Mouse (Mus musculus) CH12.LX (cell line): ENCODE measurements around the gene Mest. TPM values are rescaled to one million over a fixed set of nuclear protein-coding genes. Genes with fewer than 3 reads are reported as not detected.

ENCODE experiments used
- DNase-seq: peaks from one replicate; pipeline ENCODE4 v3.0.0-alpha.2; 2013; ENCODE audit errors: extremely low read depth
- H3K27ac ChIP-seq: 2 replicates; pipeline ENCODE4 v1.5.1; 2012; ENCODE audit warnings: low read depth, mild to moderate bottlenecking, control low read depth, moderate library complexity; ENCODE audit not compliant: insufficient read depth
- H3K27me3 ChIP-seq: replicated peaks from 2 replicates; pipeline ENCODE3; 2012; ENCODE audit warnings: inconsistent platforms
- H3K36me3 ChIP-seq, 2 experiments: replicated peaks in 1 of 2; 2 replicates each; pipeline versions ENCODE3 to v1.6.1; 2012; ENCODE audit warnings: inconsistent platforms in 1 of 2, low read length in 1 of 2, mild to moderate bottlenecking in 1 of 2, mixed read lengths in 1 of 2, moderate library complexity in 1 of 2; ENCODE audit not compliant: control insufficient read depth in 1 of 2, insufficient read depth in 1 of 2
- H3K4me1 ChIP-seq, 2 experiments: 2 replicates each; pipeline ENCODE4 v1.6.1; 2012; ENCODE audit warnings: inconsistent platforms in 1 of 2, moderate library complexity in 1 of 2; ENCODE audit not compliant: insufficient read depth in 2 of 2, control insufficient read depth in 1 of 2
- H3K4me2 ChIP-seq: 2 replicates; pipeline ENCODE4 v1.6.1; 2012; ENCODE audit warnings: low read depth, mild to moderate bottlenecking, control low read depth; ENCODE audit not compliant: poor library complexity, insufficient read depth, severe bottlenecking
- H3K4me3 ChIP-seq, 3 experiments: fragments of 150-350 bp in 1 of 3; sonication (generic) in 1 of 3; replicated peaks in 1 of 3; 2 replicates each; pipeline versions ENCODE3 to v1.5.1; 2011 to 2012; ENCODE audit warnings: low read depth in 2 of 3, low read length in 2 of 3, mild to moderate bottlenecking in 2 of 3, moderate library complexity in 2 of 3, control low read depth in 1 of 3, improper control_type of control experiment in 1 of 3, inconsistent platforms in 1 of 3, mixed read lengths in 1 of 3; ENCODE audit not compliant: poor library complexity in 1 of 3
- H3K79me2 ChIP-seq: replicated peaks from 2 replicates; pipeline ENCODE4 v1.6.1; 2012; ENCODE audit warnings: mild to moderate bottlenecking, moderate library complexity; ENCODE audit not compliant: control insufficient read depth, poor library complexity, insufficient read depth, severe bottlenecking; ENCODE audit errors: extremely low read depth
- H3K9ac ChIP-seq: 2 replicates; pipeline ENCODE4 v1.6.1; 2012; ENCODE audit warnings: low read depth, mild to moderate bottlenecking, control low read depth, moderate library complexity; ENCODE audit not compliant: insufficient read depth
- H3K9me3 ChIP-seq: replicated peaks from 2 replicates; pipeline ENCODE3; 2012; ENCODE audit warnings: low read length, inconsistent platforms, mixed read lengths
- BHLHE40 ChIP-seq: IDR thresholded peaks from 2 replicates; pipeline ENCODE4 v1.6.1; 2011; ENCODE audit warnings: mild to moderate bottlenecking, low read depth, low read length, improper control_type of control experiment
- CTCF ChIP-seq, 2 experiments: IDR thresholded peaks in 1 of 2; conservative IDR thresholded peaks in 1 of 2; 2 replicates each; pipeline ENCODE4 v1.5.1; 2011 to 2012; ENCODE audit warnings: low read depth in 2 of 2, low read length in 2 of 2, improper control_type of control experiment in 1 of 2, inconsistent platforms in 1 of 2, mild to moderate bottlenecking in 1 of 2, moderate library complexity in 1 of 2
- E2F4 ChIP-seq: IDR thresholded peaks from 2 replicates; pipeline ENCODE4 v1.6.1; 2011; ENCODE audit warnings: low read depth, low read length, improper control_type of control experiment; ENCODE audit not compliant: insufficient replicate concordance
- ELF1 ChIP-seq: IDR thresholded peaks from 2 replicates; pipeline ENCODE4 v1.6.1; 2014; ENCODE audit warnings: low read depth, mild to moderate bottlenecking, inconsistent platforms, low read length, improper control_type of control experiment
- EP300 ChIP-seq: IDR thresholded peaks from 2 replicates; pipeline ENCODE4 v1.6.1; 2011; ENCODE audit warnings: low read length, improper control_type of control experiment
- ETS1 ChIP-seq: conservative IDR thresholded peaks from 2 replicates; pipeline ENCODE4 v1.6.1; 2012; ENCODE audit warnings: low read depth, mild to moderate bottlenecking, inconsistent platforms, low read length, improper control_type of control experiment, moderate library complexity
- GABPA ChIP-seq: IDR thresholded peaks from 2 replicates; pipeline ENCODE4 v1.6.1; 2012; ENCODE audit warnings: low read depth, low read length, improper control_type of control experiment, inconsistent platforms; ENCODE audit not compliant: insufficient replicate concordance
- HCFC1 ChIP-seq: IDR thresholded peaks from 2 replicates; pipeline ENCODE4 v1.6.1; 2012; ENCODE audit warnings: low read depth, mild to moderate bottlenecking, inconsistent platforms, low read length, improper control_type of control experiment
- KAT2A ChIP-seq: IDR thresholded peaks from 2 replicates; pipeline ENCODE4 v1.6.1; 2012; ENCODE audit warnings: low read length, improper control_type of control experiment, inconsistent platforms; ENCODE audit not compliant: insufficient replicate concordance
- MAX ChIP-seq: IDR thresholded peaks from 2 replicates; pipeline ENCODE4 v1.6.1; 2011; ENCODE audit warnings: low read length, improper control_type of control experiment
- MAZ ChIP-seq: IDR thresholded peaks from 2 replicates; pipeline ENCODE4 v1.6.1; 2012; ENCODE audit warnings: low read depth, mild to moderate bottlenecking, inconsistent platforms, low read length, improper control_type of control experiment, moderate library complexity
- MYC ChIP-seq: IDR thresholded peaks from 2 replicates; pipeline ENCODE4 v1.6.1; 2011; ENCODE audit warnings: low read depth, mild to moderate bottlenecking, improper control_type of control experiment, low read length
- NELFE ChIP-seq: IDR thresholded peaks from 2 replicates; pipeline ENCODE4 v1.6.1; 2011; ENCODE audit warnings: low read depth, low read length, improper control_type of control experiment
- NRF1 ChIP-seq: IDR thresholded peaks from 2 replicates; pipeline ENCODE4 v1.6.1; 2014; ENCODE audit warnings: low read depth, mild to moderate bottlenecking, inconsistent platforms, low read length, improper control_type of control experiment, moderate library complexity
- PAX5 ChIP-seq: IDR thresholded peaks from 2 replicates; pipeline ENCODE4 v1.6.1; 2012; ENCODE audit warnings: low read length, inconsistent platforms, mixed read lengths
- POLR2A ChIP-seq: IDR thresholded peaks from 2 replicates; pipeline ENCODE4 v1.6.1; 2011; ENCODE audit warnings: low read depth, mild to moderate bottlenecking, improper control_type of control experiment, low read length
- POLR2AphosphoS2 ChIP-seq: IDR thresholded peaks from 2 replicates; pipeline ENCODE4 v1.6.1; 2011; ENCODE audit warnings: low read depth, low read length, improper control_type of control experiment
- RCOR1 ChIP-seq: conservative IDR thresholded peaks from 2 replicates; pipeline ENCODE4 v1.6.1; 2012; ENCODE audit warnings: low read depth, mild to moderate bottlenecking, inconsistent platforms, low read length, improper control_type of control experiment
- SIN3A ChIP-seq: IDR thresholded peaks from 2 replicates; pipeline ENCODE4 v1.6.1; 2012; ENCODE audit warnings: low read length, improper control_type of control experiment, inconsistent platforms
- SMC3 ChIP-seq: IDR thresholded peaks from 2 replicates; pipeline ENCODE4 v1.6.1; 2011; ENCODE audit warnings: low read depth, low read length, improper control_type of control experiment
- TBP ChIP-seq: conservative IDR thresholded peaks from 2 replicates; pipeline ENCODE4 v1.6.1; 2011; ENCODE audit warnings: low read depth, low read length, improper control_type of control experiment
- TCF12 ChIP-seq: IDR thresholded peaks from 2 replicates; pipeline ENCODE4 v1.6.1; 2014; ENCODE audit warnings: low read depth, mild to moderate bottlenecking, inconsistent platforms, low read length, improper control_type of control experiment
- UBTF ChIP-seq: IDR thresholded peaks from 2 replicates; pipeline ENCODE4 v1.6.1; 2012; ENCODE audit warnings: low read depth, mild to moderate bottlenecking, inconsistent platforms, low read length, improper control_type of control experiment, moderate library complexity
- USF2 ChIP-seq: conservative IDR thresholded peaks from 2 replicates; pipeline ENCODE4 v1.6.1; 2011; ENCODE audit warnings: low read depth, low read length, improper control_type of control experiment
- ZMIZ1 ChIP-seq: IDR thresholded peaks from 2 replicates; pipeline ENCODE4 v1.6.1; 2012; ENCODE audit warnings: low read depth, mild to moderate bottlenecking, inconsistent platforms, low read length, improper control_type of control experiment
- ZNF384 ChIP-seq: IDR thresholded peaks from 2 replicates; pipeline ENCODE4 v1.6.1; 2012; ENCODE audit warnings: low read depth, low read length, improper control_type of control experiment, inconsistent platforms
- dilution Hi-C: fragments of 300-500 bp; cut with MboI; formaldehyde crosslinking; loops from 2 replicates; pipeline ENCODE4 v1.14.3; 2020; ENCODE audit warnings: low sequenced_read_pairs; ENCODE audit not compliant: extremely low pct_unique_long_range_greater_than_20kb, extremely low pct_ligation_motif_present
- in situ Hi-C: fragments of 300-500 bp; cut with MboI; formaldehyde crosslinking; loops from 3 replicates; pipeline ENCODE4 v1.14.3; 2019; ENCODE audit warnings: low sequenced_read_pairs, low pct_ligation_motif_present, low pct_unique_long_range_greater_than_20kb, mixed read lengths
- polyA plus RNA-seq: library from polyadenylated mRNA; unstranded; fragments of >175 nt; gene quantifications from 2 replicates; pipeline ENCODE4 v1.2.1, GENCODE M21; 2012; ENCODE audit warnings: low read depth; ENCODE audit not compliant: insufficient read length
- total RNA-seq, 2 experiments: library from RNA; depleted of rRNA; stranded (reverse); fragments of 300-350 nt in 1 of 2; fragments of >200 nt in 1 of 2; gene quantifications; 2 replicates each; pipeline ENCODE4 v1.2.3; 2012 to 2014

The Mest gene
- total and polyA plus RNA-seq, 3 experiments: 0.13 TPM; not detected in 2

DNA sequence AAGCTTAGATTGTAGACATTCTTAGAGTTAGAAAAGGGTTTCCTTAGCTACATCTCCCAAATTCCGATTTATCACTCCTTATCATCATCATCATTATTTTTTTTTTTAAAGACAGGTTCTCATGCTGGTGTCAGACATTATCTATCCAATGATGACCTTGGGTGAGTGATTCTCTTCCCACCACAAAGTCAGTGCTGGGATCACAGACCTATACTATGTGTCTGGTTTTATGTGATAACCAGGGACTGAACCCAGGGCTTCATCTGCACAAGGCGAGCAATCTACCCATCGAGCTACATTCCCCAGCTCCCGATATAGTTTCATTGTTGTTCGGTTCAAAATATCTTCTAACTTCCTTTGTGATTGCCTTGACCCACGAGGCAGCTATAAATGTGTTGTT is 9.9 kb upstream of the Mest start:
- in situ Hi-C loops: no loop called here
- H3K9ac ChIP-seq: no peak overlapping the region
- dilution Hi-C loops: no loop called here
- H3K4me2 ChIP-seq: no peak overlapping the region
- no peaks in the 10 kb centered on the region for H3K27me3 ChIP-seq
- TF ChIP-seq E2F4: no peak
- TF ChIP-seq ELF1: no peak
- no peak for TF ChIP-seq USF2
- TF ChIP-seq ETS1: no peak
- TF ChIP-seq NELFE: no peak
- no peak for TF ChIP-seq CTCF (conservative IDR thresholded peaks at IDR 0.05 in 1 of 2, IDR thresholded peaks at IDR 0.05 in 1 of 2; ENCODE audit: low read depth in 2 of 2, low read length in 2 of 2)
- no peak for TF ChIP-seq RCOR1
- H3K9me3 ChIP-seq: no peaks in the 10 kb centered on the region
- no peak overlapping the region for H3K27ac ChIP-seq
- H3K4me1 ChIP-seq: no peaks in the 10 kb centered on the region
- H3K4me3 ChIP-seq: no peak overlapping the region
- H3K79me2 ChIP-seq: no peaks in the 10 kb centered on the region
- H3K36me3 ChIP-seq: no peaks in the 10 kb centered on the region
- DNase-seq: no peak

GRCm38 (mm10) chr6:30713896-30714295 is 9.5 kb upstream of the Mest start:
- no peaks in the 10 kb centered on the region for H3K27me3 ChIP-seq
- no peak overlapping the region for H3K9ac ChIP-seq
- H3K9me3 ChIP-seq: no peaks in the 10 kb centered on the region
- H3K36me3 ChIP-seq: no peaks in the 10 kb centered on the region
- no peak for DNase-seq
- no peaks in the 10 kb centered on the region for H3K79me2 ChIP-seq
- no peaks in the 10 kb centered on the region for H3K4me1 ChIP-seq
- H3K4me2 ChIP-seq: no peak overlapping the region
- no peak overlapping the region for H3K4me3 ChIP-seq
- dilution Hi-C loops (no loop called here), in situ Hi-C loops (no loop called here)
- no peak overlapping the region for H3K27ac ChIP-seq
- TF ChIP-seq MAX (no peak), ZNF384 (no peak), SIN3A (no peak), USF2 (no peak), TBP (no peak), GABPA (no peak)

DNA sequence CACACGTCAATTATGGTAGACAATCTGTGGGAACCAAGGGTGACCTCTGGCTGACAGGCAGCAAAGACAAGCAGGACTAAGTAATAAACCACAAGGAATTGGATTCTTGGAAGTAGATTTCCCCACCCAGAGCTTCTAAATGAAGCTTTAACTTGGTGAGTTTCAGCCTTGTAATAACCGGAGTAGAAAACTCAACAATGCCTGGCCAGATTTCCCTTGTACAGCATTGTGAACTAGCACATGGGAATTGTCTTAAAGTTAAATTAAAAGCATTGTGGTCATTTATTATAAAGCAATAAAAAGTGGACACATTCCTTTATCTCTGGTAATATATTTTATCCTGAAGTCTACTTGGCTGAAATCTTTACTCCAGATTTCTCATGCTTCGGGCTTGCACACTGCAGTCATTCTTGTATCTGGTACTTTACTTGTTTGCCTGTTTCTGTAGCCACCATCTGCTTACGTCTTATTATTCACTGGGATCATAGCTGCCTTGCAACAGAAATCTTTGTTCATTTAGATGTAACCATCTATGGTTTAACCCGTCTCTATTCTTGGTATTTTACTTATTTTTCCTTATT is 8.4 kb upstream of the Mest start:
- dilution Hi-C loops: no loop called here
- in situ Hi-C loops: no loop called here
- TF ChIP-seq UBTF (no peak), POLR2AphosphoS2 (no peak), ZMIZ1 (no peak), KAT2A (no peak), ZNF384 (no peak), NRF1 (no peak), HCFC1 (no peak), MAX (no peak), SMC3 (no peak), MAZ (no peak), PAX5 (no peak), POLR2A (no peak), BHLHE40 (no peak), MYC (no peak), TCF12 (no peak), EP300 (no peak)
- Histone ChIP-seq H3K36me3 (no peaks in the 10 kb centered on the region), H3K79me2 (no peaks in the 10 kb centered on the region), H3K9ac (no peak overlapping the region), H3K4me3 (no peak overlapping the region), H3K4me2 (no peak overlapping the region), H3K27me3 (no peaks in the 10 kb centered on the region), H3K27ac (no peak overlapping the region), H3K9me3 (no peaks in the 10 kb centered on the region), H3K4me1 (no peaks in the 10 kb centered on the region)
- no peak for DNase-seq
